Mouse (Mus musculus) limb, embryonic 15.5 days (tissue): ENCODE measurements around the gene Il27ra. TPM values are rescaled to one million over a fixed set of nuclear protein-coding genes. Genes with fewer than 3 reads are reported as not detected.
A peak's percentile ranks its signal among the peaks of the same experiment; 100 is the strongest.

Source experiments
- ATAC-seq: fragments of 200-750 bp; cut with Nextera tagmentation; 2 replicates; pipeline ENCODE4 v1.8.0; 2017; ENCODE audit warnings: low read depth, moderate TSS enrichment; ENCODE audit not compliant: insufficient number of reproducible peaks, low FRiP score, low TSS enrichment
- H3K27ac ChIP-seq: fragments of 300-500 bp; sonication (generic); 2 replicates; pipeline ENCODE4 v1.5.1; 2015; ENCODE audit warnings: moderate library complexity, mild to moderate bottlenecking, inconsistent platforms
- H3K27me3 ChIP-seq: fragments of 300-500 bp; sonication (generic); 2 replicates; pipeline ENCODE4 v1.6.1; 2015; ENCODE audit warnings: inconsistent platforms
- H3K36me3 ChIP-seq: fragments of 300-500 bp; sonication (generic); 2 replicates; pipeline ENCODE4 v1.6.1; 2015; ENCODE audit warnings: inconsistent platforms
- H3K4me1 ChIP-seq: fragments of 300-500 bp; sonication (generic); 2 replicates; pipeline ENCODE4 v1.6.1; 2015; ENCODE audit warnings: inconsistent platforms
- H3K4me2 ChIP-seq: fragments of 300-500 bp; sonication (generic); 2 replicates; pipeline ENCODE4 v1.6.1; 2015; ENCODE audit warnings: mild to moderate bottlenecking, inconsistent platforms
- H3K4me3 ChIP-seq: fragments of 300-500 bp; sonication (generic); 2 replicates; pipeline ENCODE4 v1.5.1; 2015; ENCODE audit warnings: mild to moderate bottlenecking, inconsistent platforms
- H3K9ac ChIP-seq: fragments of 300-500 bp; sonication (generic); 2 replicates; pipeline ENCODE4 v1.6.1; 2015; ENCODE audit warnings: inconsistent platforms
- H3K9me3 ChIP-seq: fragments of 300-500 bp; sonication (generic); 2 replicates; pipeline ENCODE4 v1.6.1; 2016; ENCODE audit warnings: inconsistent platforms
- WGBS: fragments of 180-500 bp; shearing (Covaris S2); methylation state at CpG from one replicate; pipeline ENCODE4 v1.1.7; 2015; 5-methylcytosine and 5-hydroxymethylcytosine counted together
- microRNA counts: library from miRNA; unstranded; fragments of <30 nt; microRNA quantifications from one replicate; lab custom pipeline; 2016
- microRNA-seq: library from miRNA; unstranded; fragments of <30 nt; microRNA quantifications from one replicate; pipeline ENCODE4, GENCODE M21; 2016
- polyA plus RNA-seq: library from polyadenylated mRNA; unstranded; fragments of >200 nt; fragmentation: Nextera tagmentation; extraction: Ambion mirVana; gene quantifications from 2 replicates; pipeline ENCODE4 v1.2.1, GENCODE M21; 2015

The Il27ra gene
- polyA plus RNA-seq, 1 experiment from 2014 or later, result 2.2 TPM

GRCm38 (mm10) chr8:83981533-83981932, 60.9 kb downstream of the Il27ra start:
- no peak overlapping the region for H3K9ac ChIP-seq
- 95% methylated on average over 7 of the region's 7 CpGs for WGBS
- no peak overlapping the region for H3K4me2 ChIP-seq
- peaks cover 18% of the 10 kb centered on the region for H3K4me1 ChIP-seq
- no peak overlapping the region for H3K27ac ChIP-seq
- ATAC-seq, result no peak
- no peak overlapping the region for H3K4me3 ChIP-seq
- H3K36me3 ChIP-seq, result peaks cover 59% of the 10 kb centered on the region
- no peaks in the 10 kb centered on the region for H3K27me3 ChIP-seq
- H3K9me3 ChIP-seq, result no peaks in the 10 kb centered on the region

GRCm38 (mm10) chr8:83980845-83981244, 61.5 kb downstream of the Il27ra start:
- Histone ChIP-seq H3K4me3 (no peak overlapping the region), H3K27me3 (no peaks in the 10 kb centered on the region), H3K4me2 (no peak overlapping the region), H3K27ac (no peak overlapping the region), H3K9ac (no peak overlapping the region), H3K4me1 (peaks cover 18% of the 10 kb centered on the region), H3K9me3 (no peaks in the 10 kb centered on the region), H3K36me3 (peaks cover 52% of the 10 kb centered on the region)
- 75% methylated on average over 8 of the region's 8 CpGs for WGBS
- ATAC-seq, result no peak

MicroRNAs encoded within 50 kb of the gene (microRNA counts, 519-probe panel; counts per million panel counts)
- microRNA mmu-miR-1199 (lab: Ali Mortazavi, UCI) (not detected), microRNA mmu-miR-709 (lab: Ali Mortazavi, UCI) (2,056 counts per million, percentile 36 among the panel's probes with 10 or more counts)

Small RNA genes within 50 kb of the gene (microRNA-seq; reads per million reads assigned to microRNA genes)
- gene Mir1199 (not detected), gene Mir709 (not detected), gene Mir8111 (3.5 reads per million, percentile 10 among the genes with 10 or more reads in this experiment)

Other genes with a start within 250 kb of the Il27ra start
- 17.2 and 23.5 TPM in 2 replicates for gene Adgrl1, start 142.5 kb downstream of the Il27ra start, polyA plus RNA-seq
- gene Gm10644, start 87.4 kb downstream of the Il27ra start, polyA plus RNA-seq, result 0.35 and 0.37 TPM in 2 replicates
- gene Asf1b, start 87.1 kb downstream of the Il27ra start, polyA plus RNA-seq, result 55.8 and 62.5 TPM in 2 replicates
- gene Prkaca, start 69.6 kb downstream of the Il27ra start, polyA plus RNA-seq, result 171 and 227 TPM in 2 replicates
- gene Samd1, start 44.9 kb downstream of the Il27ra start, polyA plus RNA-seq, result 8.8 and 10.6 TPM in 2 replicates
- gene 1700067K01Rik, start 41.1 kb downstream of the Il27ra start, polyA plus RNA-seq, result 0.58 and 1.00 TPM in 2 replicates
- gene 2210011C24Rik, start 30.4 kb downstream of the Il27ra start, polyA plus RNA-seq, result 0.27 and 0.71 TPM in 2 replicates
- gene Palm3, start 21.1 kb downstream of the Il27ra start, polyA plus RNA-seq, result 5.4 and 5.5 TPM in 2 replicates
- gene Rln3, start 2.4 kb upstream of the Il27ra start, polyA plus RNA-seq, result not detected in 2 replicates
- 1.0 and 1.4 TPM in 2 replicates for gene Gm10643, start 22.5 kb upstream of the Il27ra start, polyA plus RNA-seq
- 8.0 and 8.5 TPM in 2 replicates for gene Rfx1, start 24.2 kb upstream of the Il27ra start, polyA plus RNA-seq
- 6.8 and 8.7 TPM in 2 replicates for gene Dcaf15, start 62.2 kb upstream of the Il27ra start, polyA plus RNA-seq
- 2.0 and 2.2 TPM in 2 replicates for gene Podnl1, start 83.4 kb upstream of the Il27ra start, polyA plus RNA-seq
- gene Cc2d1a, start 105.3 kb upstream of the Il27ra start, polyA plus RNA-seq, result 28.5 and 29.2 TPM in 2 replicates
- 1.1 and 1.3 TPM in 2 replicates for gene 4930432K21Rik, start 105.4 kb upstream of the Il27ra start, polyA plus RNA-seq
- 1.8 and 3.0 TPM in 2 replicates for gene Nanos3, start 142.6 kb upstream of the Il27ra start, polyA plus RNA-seq
- gene Zswim4, start 194.5 kb upstream of the Il27ra start, polyA plus RNA-seq, result 13.5 and 15.1 TPM in 2 replicates
- gene D8Ertd738e, start 207.1 kb upstream of the Il27ra start, polyA plus RNA-seq, result 309 and 325 TPM in 2 replicates
- gene Mri1, start 214.7 kb upstream of the Il27ra start, polyA plus RNA-seq, result 62.0 and 65.5 TPM in 2 replicates
- 18.8 and 20.6 TPM in 2 replicates for gene Ccdc130, start 227.8 kb upstream of the Il27ra start, polyA plus RNA-seq